Mouse (Mus musculus): ENCODE data around the gene Mrpl53.

Gene Mrpl53

GRCm38 (mm10) chr6:83092416-83093127, 16.3 kb upstream of the Mrpl53 start:
- DNase-seq (ENCODE audit: low read depth, low spot score), result no peak

- DNase-seq (ENCODE audit: low read depth, low spot score), result no peak
These were observed 12.9 kb upstream of the Mrpl53 start for GRCm38 (mm10) chr6:83095968-83096367.

GRCm38 (mm10) chr6:83098411-83098810, 10.4 kb upstream of the Mrpl53 start:
- no peak for DNase-seq (ENCODE audit: low read depth, low spot score)

GRCm38 (mm10) chr6:83101316-83101687, 7.5 kb upstream of the Mrpl53 start, which contains the start of the genes Ccdc142 and Gm42688:
TSS of gene Ccdc142 (plus strand) at chr6:83101601.
TSS of gene Gm42688 (plus strand) at chr6:83101617.
- no peak for DNase-seq (ENCODE audit: low read depth, low spot score)

GRCm38 (mm10) chr6:83101688-83102556, 6.9 kb upstream of the Mrpl53 start:
- DNase-seq (ENCODE audit: low read depth, low spot score), result no peak

GRCm38 (mm10) chr6:83103130-83103650, 5.7 kb upstream of the Mrpl53 start:
- no peak for DNase-seq (ENCODE audit: low read depth, low spot score)

- no peak for DNase-seq (ENCODE audit: low read depth, low spot score)
These were observed 4.7 kb upstream of the Mrpl53 start for GRCm38 (mm10) chr6:83104158-83104557.

GRCm38 (mm10) chr6:83107566-83108400, 1.1 kb upstream of the Mrpl53 start:
- DNase-seq (ENCODE audit: low read depth, low spot score), result no peak

GRCm38 (mm10) chr6:83111510-83112136, 2.8 kb downstream of the Mrpl53 start:
- no peak for DNase-seq (ENCODE audit: low read depth, low spot score)

- no peak for DNase-seq (ENCODE audit: low read depth, low spot score)
These were observed 6.3 kb downstream of the Mrpl53 start, which contains the start of gene Mogs for GRCm38 (mm10) chr6:83115011-83115671. TSS of gene Mogs (plus strand) at chr6:83115496.

- no peak for DNase-seq (ENCODE audit: low read depth, low spot score)
These were observed 7.0 kb downstream of the Mrpl53 start for GRCm38 (mm10) chr6:83115682-83116372.

GRCm38 (mm10) chr6:83116373-83117164, 7.7 kb downstream of the Mrpl53 start:
- DNase-seq (ENCODE audit: low read depth, low spot score), result no peak

- DNase-seq (ENCODE audit: low read depth, low spot score), result no peak
These were observed 8.3 kb downstream of the Mrpl53 start for GRCm38 (mm10) chr6:83117165-83117438.

- no peak for DNase-seq (ENCODE audit: low read depth, low spot score)
These were observed 8.8 kb downstream of the Mrpl53 start for GRCm38 (mm10) chr6:83117616-83118015.

- no peak for DNase-seq (ENCODE audit: low read depth, low spot score)
These were observed 9.5 kb downstream of the Mrpl53 start for GRCm38 (mm10) chr6:83118369-83118768.

GRCm38 (mm10) chr6:83118825-83119733, 10.2 kb downstream of the Mrpl53 start:
- no peak for DNase-seq (ENCODE audit: low read depth, low spot score)

GRCm38 (mm10) chr6:83119734-83120051, 10.9 kb downstream of the Mrpl53 start:
- no peak for DNase-seq (ENCODE audit: low read depth, low spot score)

All from WW6 (cell line).